Comparison of ENCODE assay signal across 8 mouse cellular contexts in the genomic region with DNA sequence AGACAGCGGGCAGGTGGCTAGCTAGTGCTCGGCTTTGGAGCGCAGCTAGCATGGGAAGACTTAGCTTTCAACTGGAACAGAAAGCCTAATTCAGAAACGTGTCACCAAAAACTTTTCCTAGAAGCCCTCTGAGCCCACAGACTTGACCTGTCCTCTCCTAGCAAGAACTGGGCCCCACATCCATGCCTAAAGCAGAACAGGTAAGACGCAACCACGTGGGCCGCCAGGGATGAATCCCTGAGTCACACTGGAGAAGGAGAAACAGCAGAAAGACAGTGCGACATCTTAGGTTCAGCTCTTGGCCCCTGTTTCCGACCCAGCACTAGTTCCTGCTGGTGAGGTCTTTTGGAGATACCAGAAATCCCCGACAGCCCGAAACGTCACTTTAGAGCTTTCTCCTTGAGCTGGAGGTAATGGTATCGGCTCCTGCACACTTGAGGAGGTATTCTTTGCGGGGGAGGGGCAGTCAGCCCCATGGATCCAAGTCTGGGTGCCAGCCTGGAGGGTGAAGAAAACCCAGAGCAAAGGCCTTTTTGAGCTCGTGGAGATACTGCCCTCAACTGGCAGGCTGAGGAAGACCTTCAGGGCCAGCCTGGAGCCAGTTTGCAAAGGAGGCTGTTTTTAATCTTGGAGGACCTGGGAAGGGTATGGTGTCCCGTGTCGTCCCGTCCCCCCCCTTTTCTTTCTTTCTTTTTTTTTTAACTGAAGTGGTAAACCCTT. TPM values are rescaled to one million over a fixed set of nuclear protein-coding genes. Genes with fewer than 3 reads are reported as not detected.
DNase-seq lines count a peak whose midpoint lies in the region; ATAC-seq and TF ChIP-seq lines count a peak whose summit lies in the region.

No protein-coding gene starts in this region.

- H3K36me3 ChIP-seq in MEL (ENCODE audit: control insufficient read depth in 1 of 2, insufficient read depth in 2 of 2, low read length in 2 of 2): peaks cover 0 to 7% of the 10 kb centered on the region in 2 experiments; a peak in 2 of 4 replicates
- no peaks in the 10 kb centered on the region for H3K36me3 ChIP-seq in forebrain, postnatal 0 days (ENCODE audit: insufficient read depth)
- H3K36me3 ChIP-seq in neural tube, embryonic 13.5 days: no peaks in the 10 kb centered on the region

- TF ChIP-seq CTCF in MEL (IDR thresholded peaks at IDR 0.05 in 2 of 3, conservative IDR thresholded peaks at IDR 0.05 in 1 of 3; ENCODE audit: control insufficient read depth in 1 of 3, insufficient read depth in 1 of 3, low read depth in 2 of 3, low read length in 3 of 3, poor library complexity in 1 of 3, severe bottlenecking in 1 of 3): peak; percentile 63 to 90 (median 79)
- TF ChIP-seq CTCF in forebrain, postnatal 0 days (IDR thresholded peaks at IDR 0.05; ENCODE audit: low read depth): peak; percentile 76

- intact Hi-C loops in heart, postnatal 36 days (cut with DNase I): loop anchor here (1.0 to 2.0 kb wide), 3 partner anchors 52 to 282 kb away; a partner anchor contains a TSS

- peak overlapping the region; percentile 81 for H3K4me2 ChIP-seq in forebrain, postnatal 0 days (ENCODE audit: low read depth)
- peak overlapping the region; percentile 89 for H3K4me2 ChIP-seq in neural tube, embryonic 13.5 days

- H3K27ac ChIP-seq in MEL (ENCODE audit: control insufficient read depth, low read depth, low read length): peak overlapping the region; percentile 79
- peak overlapping the region; percentile 79 for H3K27ac ChIP-seq in forebrain, postnatal 0 days (ENCODE audit: low read depth, low read length)
- no peak overlapping the region for H3K27ac ChIP-seq in neural tube, embryonic 13.5 days (replicated peaks)

- no peaks in the 10 kb centered on the region; the same call in 1 of the 2 replicates for H3K79me2 ChIP-seq in MEL (ENCODE audit: control insufficient read depth, insufficient read depth, low read length, poor library complexity)

- WGBS in forebrain, postnatal 0 days: 33% methylated on average over 18 of the region's 18 CpGs
- 35% methylated on average over 18 of the region's 18 CpGs for WGBS in neural tube, embryonic 13.5 days

- no peak for TF ChIP-seq POLR2A in MEL (IDR thresholded peaks at IDR 0.05; ENCODE audit: control insufficient read depth in 1 of 2, insufficient read depth in 1 of 2, low read depth in 1 of 2, low read length in 2 of 2, poor library complexity in 1 of 2)

- no peak for TF ChIP-seq EP300 in MEL (IDR thresholded peaks at IDR 0.05; ENCODE audit: low read depth in 1 of 2, low read length in 2 of 2)

- ATAC-seq in forebrain, postnatal 0 days: peak; percentile 70
- ATAC-seq in neural tube, embryonic 13.5 days (ENCODE audit: low read depth): peak; percentile 70

- peak; percentile 91 for TF ChIP-seq RAD21 in MEL (IDR thresholded peaks at IDR 0.05; ENCODE audit: low read depth, low read length)

- peak overlapping the region; percentile 65 to 72 for H3K4me3 ChIP-seq in MEL (ENCODE audit: control insufficient read depth in 1 of 2, insufficient read depth in 1 of 2, low read depth in 2 of 2, low read length in 2 of 2)
- H3K4me3 ChIP-seq in forebrain, postnatal 0 days (ENCODE audit: low read depth, low read length): peak overlapping the region; percentile 44
- H3K4me3 ChIP-seq in neural tube, embryonic 13.5 days: peak overlapping the region; percentile 46

- H3K9ac ChIP-seq in MEL (ENCODE audit: control insufficient read depth, low read depth, low read length, poor library complexity, severe bottlenecking): peak overlapping the region; percentile 72
- H3K9ac ChIP-seq in forebrain, postnatal 0 days: peak overlapping the region; percentile 66
- peak overlapping the region; percentile 75 for H3K9ac ChIP-seq in neural tube, embryonic 13.5 days

- peak; percentile 91 for DNase-seq in MEL (ENCODE audit: low read depth, low spot score)
- peak; percentile 78 for DNase-seq in cerebellum, adult 11 months
- DNase-seq in forebrain, postnatal 0 days: peak; percentile 83
- DNase-seq in heart, postnatal 36 days: peak; percentile 71 to 76
- DNase-seq in layer of hippocampus, adult 18-20 months (ENCODE audit: low spot score in 2 of 2): peak; percentile 25 to 81
- peak; percentile 81 to 84 for DNase-seq in lung, adult 18-20 months
- DNase-seq in thymus, postnatal 36 days: peak; percentile 25 to 27

- H3K4me1 ChIP-seq in MEL (ENCODE audit: control insufficient read depth in 1 of 2, insufficient read depth in 2 of 2, low read length in 2 of 2): peaks cover 5% of the 10 kb centered on the region in 2 experiments
- H3K4me1 ChIP-seq in forebrain, postnatal 0 days (ENCODE audit: insufficient read depth): peaks cover 9% of the 10 kb centered on the region; the same call in 1 of the 2 replicates
- peaks cover 14% of the 10 kb centered on the region for H3K4me1 ChIP-seq in neural tube, embryonic 13.5 days (replicated peaks)

- no peaks in the 10 kb centered on the region for H3K27me3 ChIP-seq in MEL (ENCODE audit: control insufficient read depth in 1 of 2, insufficient read depth in 2 of 2, low read length in 2 of 2)
- no peaks in the 10 kb centered on the region for H3K27me3 ChIP-seq in forebrain, postnatal 0 days (ENCODE audit: insufficient read depth, low read length)
- no peaks in the 10 kb centered on the region for H3K27me3 ChIP-seq in neural tube, embryonic 13.5 days

- H3K9me3 ChIP-seq in MEL (replicated peaks; ENCODE audit: insufficient read depth, low read length): no peaks in the 10 kb centered on the region
- H3K9me3 ChIP-seq in forebrain, postnatal 0 days (ENCODE audit: low read length): no peaks in the 10 kb centered on the region
- no peaks in the 10 kb centered on the region for H3K9me3 ChIP-seq in neural tube, embryonic 13.5 days

TF ChIP-seq in MEL, 35 proteins besides CTCF, POLR2A, EP300 and RAD21 (continues in another document):
- TF ChIP-seq NRF1 (IDR thresholded peaks at IDR 0.05; ENCODE audit: insufficient read depth, low read depth, low read length, poor library complexity, severe bottlenecking): no peak
- no peak for TF ChIP-seq MYB (IDR thresholded peaks at IDR 0.05; ENCODE audit: low read depth, low read length)
- no peak for TF ChIP-seq BHLHE40 (IDR thresholded peaks at IDR 0.05; ENCODE audit: borderline replicate concordance, low read depth, low read length)
- TF ChIP-seq GABPA (IDR thresholded peaks at IDR 0.05; ENCODE audit: low read depth, low read length): no peak
- peak; percentile 52 for TF ChIP-seq ZNF384 (IDR thresholded peaks at IDR 0.05; ENCODE audit: low read depth, low read length)
- 0 out of 4 replicates have a peak, but pooled peaks of 1 of the 2 experiments have one; percentile 21 for TF ChIP-seq USF2 (IDR thresholded peaks at IDR 0.05; ENCODE audit: borderline replicate concordance in 1 of 2, insufficient read depth in 1 of 2, low read depth in 1 of 2, low read length in 2 of 2)
- TF ChIP-seq HCFC1 (IDR thresholded peaks at IDR 0.05; ENCODE audit: low read depth, low read length): 0 out of 2 replicates have a peak, but pooled peaks have one; percentile 1

RNA-seq across cellular contexts. Expression of a gene that starts 7.7 kb away (rescaled TPM):
- not detected in 2 replicates for total RNA-seq in MEL (2012; rRNA removed)
- polyA plus RNA-seq in MEL (2012; ENCODE audit: insufficient read depth in 1 of 2, insufficient read length in 2 of 2, low read depth in 1 of 2, low replicate concordance in 2 of 2, missing spikeins in 1 of 2): not detected
- total RNA-seq in forebrain, postnatal 0 days (2014; rRNA removed): not detected in 2 replicates
- not detected in 2 replicates for polyA plus RNA-seq in forebrain, postnatal 0 days (2015; fragmentation: Nextera tagmentation; extraction: Ambion mirVana)
- not detected for total RNA-seq in heart, postnatal 36 days (2021)
- not detected for total RNA-seq in layer of hippocampus, adult 18-20 months (2021)
- not detected in 2 replicates for polyA plus RNA-seq in neural tube, embryonic 13.5 days (2015; fragmentation: Nextera tagmentation; extraction: Ambion mirVana)

RNA-seq across cellular contexts. Expression of a gene that starts 11.7 kb away (rescaled TPM):
- total RNA-seq in MEL (2012; rRNA removed): not detected in 2 replicates
- not detected for polyA plus RNA-seq in MEL (2012; ENCODE audit: insufficient read depth in 1 of 2, insufficient read length in 2 of 2, low read depth in 1 of 2, low replicate concordance in 2 of 2, missing spikeins in 1 of 2)
- total RNA-seq in forebrain, postnatal 0 days (2014; rRNA removed): 1.0 and 2.1 TPM in 2 replicates
- polyA plus RNA-seq in forebrain, postnatal 0 days (2015; fragmentation: Nextera tagmentation; extraction: Ambion mirVana): 2.5 and 3.9 TPM in 2 replicates
- total RNA-seq in heart, postnatal 36 days (2021): 1 to 10 TPM; 5.6 to 7.5 TPM
- total RNA-seq in layer of hippocampus, adult 18-20 months (2021): 1 to 10 TPM; 6.8 to 7.1 TPM
- 641 and 796 TPM in 2 replicates for polyA plus RNA-seq in neural tube, embryonic 13.5 days (2015; fragmentation: Nextera tagmentation; extraction: Ambion mirVana)

RNA-seq across cellular contexts. Expression of a gene that starts 12.4 kb away (rescaled TPM):
- 0.08 TPM in 1 of 2 replicates, not detected in the other for total RNA-seq in MEL (2012; rRNA removed)
- under 1 TPM in 1 of 2 experiments, not detected in 1; 0.03 TPM for polyA plus RNA-seq in MEL (2012; ENCODE audit: insufficient read depth in 1 of 2, insufficient read length in 2 of 2, low read depth in 1 of 2, low replicate concordance in 2 of 2, missing spikeins in 1 of 2)
- total RNA-seq in forebrain, postnatal 0 days (2014; rRNA removed): 3.8 and 4.7 TPM in 2 replicates
- 2.4 and 2.7 TPM in 2 replicates for polyA plus RNA-seq in forebrain, postnatal 0 days (2015; fragmentation: Nextera tagmentation; extraction: Ambion mirVana)
- 10 to 100 TPM; 33.7 to 44.0 TPM for total RNA-seq in heart, postnatal 36 days (2021)
- 1 to 10 TPM; 3.1 to 3.3 TPM for total RNA-seq in layer of hippocampus, adult 18-20 months (2021)
- 6.0 and 6.2 TPM in 2 replicates for polyA plus RNA-seq in neural tube, embryonic 13.5 days (2015; fragmentation: Nextera tagmentation; extraction: Ambion mirVana)

RNA-seq across cellular contexts. Expression of a gene that starts 52.4 kb away (rescaled TPM):
- total RNA-seq in MEL (2012; rRNA removed): 92.3 and 99.9 TPM in 2 replicates
- polyA plus RNA-seq in MEL (2012; ENCODE audit: insufficient read depth in 1 of 2, insufficient read length in 2 of 2, low read depth in 1 of 2, low replicate concordance in 2 of 2, missing spikeins in 1 of 2): 100 to 1,000 TPM in 1 of 2 experiments, 10 to 100 TPM in 1; 57.1 to 125 TPM
- total RNA-seq in forebrain, postnatal 0 days (2014; rRNA removed): 179 and 182 TPM in 2 replicates
- 96.4 and 114 TPM in 2 replicates for polyA plus RNA-seq in forebrain, postnatal 0 days (2015; fragmentation: Nextera tagmentation; extraction: Ambion mirVana)
- total RNA-seq in heart, postnatal 36 days (2021): 100 to 1,000 TPM; 140 to 154 TPM
- 100 to 1,000 TPM; 279 to 296 TPM for total RNA-seq in layer of hippocampus, adult 18-20 months (2021)
- 109 and 111 TPM in 2 replicates for polyA plus RNA-seq in neural tube, embryonic 13.5 days (2015; fragmentation: Nextera tagmentation; extraction: Ambion mirVana)

RNA-seq across cellular contexts. Expression of a gene that starts 52.6 kb away (rescaled TPM):
- 7.9 and 9.2 TPM in 2 replicates for total RNA-seq in MEL (2012; rRNA removed)
- polyA plus RNA-seq in MEL (2012; ENCODE audit: insufficient read depth in 1 of 2, insufficient read length in 2 of 2, low read depth in 1 of 2, low replicate concordance in 2 of 2, missing spikeins in 1 of 2): 1 to 10 TPM in 1 of 2 experiments, not detected in 1; 7.0 TPM
- total RNA-seq in forebrain, postnatal 0 days (2014; rRNA removed): 6.3 and 22.0 TPM in 2 replicates
- polyA plus RNA-seq in forebrain, postnatal 0 days (2015; fragmentation: Nextera tagmentation; extraction: Ambion mirVana): 4.9 and 7.6 TPM in 2 replicates
- total RNA-seq in heart, postnatal 36 days (2021): 1 to 10 TPM; 6.7 to 8.6 TPM
- total RNA-seq in layer of hippocampus, adult 18-20 months (2021): 10 to 100 TPM; 12.2 to 13.4 TPM
- 5.8 and 6.0 TPM in 2 replicates for polyA plus RNA-seq in neural tube, embryonic 13.5 days (2015; fragmentation: Nextera tagmentation; extraction: Ambion mirVana)

Comparison
In these comparisons a context has a peak if more than half of its experiments do, and no peak if none do; other contexts are left out.
1. DNase-seq: peak in every context shown above with its lines; median percentile 91 in MEL; 83 in forebrain, postnatal 0 days; 82 in lung, adult 18-20 months; 78 in cerebellum, adult 11 months; 74 in heart, postnatal 36 days; 53 in layer of hippocampus, adult 18-20 months; 26 in thymus, postnatal 36 days.